Mouse (Mus musculus) ZHBTc4 (cell line): ENCODE results near the gene Arhgap44.

Experiments used
- DNase-seq: peaks from one replicate; pipeline ENCODE4 v3.0.0-alpha.2; 2011; ENCODE audit warnings: low read depth, low spot score

Gene Arhgap44

GRCm38 (mm10) chr11:65088451-65089222 lies 74.1 kb downstream of the Arhgap44 start:
- DNase-seq: peak; percentile 69

GRCm38 (mm10) chr11:65080761-65081160 lies 82.0 kb downstream of the Arhgap44 start:
- DNase-seq: no peak

GRCm38 (mm10) chr11:65080274-65080673 lies 82.5 kb downstream of the Arhgap44 start:
- DNase-seq: no peak

GRCm38 (mm10) chr11:65069609-65070008 lies 93.2 kb downstream of the Arhgap44 start:
- no peak for DNase-seq

- no peak for DNase-seq
Measured at GRCm38 (mm10) chr11:65069051-65069450, 93.7 kb downstream of the Arhgap44 start.

- no peak for DNase-seq
Measured at GRCm38 (mm10) chr11:65065201-65065600, 97.6 kb downstream of the Arhgap44 start.

GRCm38 (mm10) chr11:65061437-65061836 lies 101.3 kb downstream of the Arhgap44 start:
- DNase-seq: peak; percentile 49

GRCm38 (mm10) chr11:65059531-65059930 lies 103.2 kb downstream of the Arhgap44 start:
- DNase-seq: peak; percentile 9

GRCm38 (mm10) chr11:65058224-65058908 lies 104.4 kb downstream of the Arhgap44 start:
- no peak for DNase-seq

- DNase-seq: no peak
Measured at GRCm38 (mm10) chr11:65055596-65055995, 107.2 kb downstream of the Arhgap44 start.

- no peak for DNase-seq
Measured at GRCm38 (mm10) chr11:65054216-65054615, 108.5 kb downstream of the Arhgap44 start.

GRCm38 (mm10) chr11:65050819-65051218 lies 111.9 kb downstream of the Arhgap44 start:
- no peak for DNase-seq

GRCm38 (mm10) chr11:65049090-65049489 lies 113.7 kb downstream of the Arhgap44 start:
- no peak for DNase-seq

- no peak for DNase-seq
Measured at GRCm38 (mm10) chr11:65040556-65040955, 122.2 kb downstream of the Arhgap44 start.

GRCm38 (mm10) chr11:65039517-65040095 lies 123.2 kb downstream of the Arhgap44 start:
- DNase-seq: no peak

GRCm38 (mm10) chr11:65038996-65039395 lies 123.8 kb downstream of the Arhgap44 start:
- no peak for DNase-seq

- no peak for DNase-seq
Measured at GRCm38 (mm10) chr11:65032221-65032620, 130.5 kb downstream of the Arhgap44 start.

- DNase-seq: no peak
Measured at GRCm38 (mm10) chr11:65030201-65030600, 132.6 kb downstream of the Arhgap44 start.

GRCm38 (mm10) chr11:65028049-65028448 lies 134.7 kb downstream of the Arhgap44 start:
- no peak for DNase-seq

GRCm38 (mm10) chr11:65022771-65023170 lies 140.0 kb downstream of the Arhgap44 start:
- no peak for DNase-seq

- DNase-seq: no peak
Measured at GRCm38 (mm10) chr11:65020744-65021143, 142.0 kb downstream of the Arhgap44 start.

GRCm38 (mm10) chr11:65016754-65017153 lies 146.0 kb downstream of the Arhgap44 start:
- DNase-seq: no peak

- DNase-seq: no peak
Measured at GRCm38 (mm10) chr11:65013906-65014305, 148.9 kb downstream of the Arhgap44 start.
